Comparison of ENCODE assay signal across 11 mouse cellular contexts in genomic region chr5:31136730-31137424, GRCm38 (mm10). TPM values are rescaled to one million over a fixed set of nuclear protein-coding genes. Genes with fewer than 3 reads are reported as not detected.
DNase-seq lines count a peak whose midpoint lies in the region; ATAC-seq and TF ChIP-seq lines count a peak whose summit lies in the region.
"Had no signal": no experiment of that assay in that cellular context is flagged by ENCODE, and none has a peak within 500 bp of the region (broad histone marks: within the 10 kb centered on the region; RNA-seq: fewer than 3 reads in every experiment).

No protein-coding gene starts in this region.

- no peaks in the 10 kb centered on the region for H3K9me3 ChIP-seq in kidney, postnatal 0 days (replicated peaks; ENCODE audit: low read length)
- no peaks in the 10 kb centered on the region for H3K9me3 ChIP-seq in embryonic facial prominence, embryonic 10.5 days
- no peaks in the 10 kb centered on the region for H3K9me3 ChIP-seq in hindbrain, embryonic 14.5 days (ENCODE audit: control insufficient read depth, low read length)

- TF ChIP-seq POLR2A in cerebellum, adult 2 months (IDR thresholded peaks at IDR 0.05; ENCODE audit: borderline replicate concordance, insufficient read depth, low read length) = no peak

- TF ChIP-seq CTCF in kidney, postnatal 0 days (IDR thresholded peaks at IDR 0.05; ENCODE audit: low read depth) = no peak
- no peak for TF ChIP-seq CTCF in cerebellum, adult 2 months (IDR thresholded peaks at IDR 0.05; ENCODE audit: borderline replicate concordance, insufficient read depth, low read depth, low read length)

- no peak overlapping the region for H3K27ac ChIP-seq in kidney, postnatal 0 days
- no peak overlapping the region for H3K27ac ChIP-seq in embryonic facial prominence, embryonic 10.5 days (replicated peaks)
- H3K27ac ChIP-seq in hindbrain, embryonic 14.5 days = no peak overlapping the region
- H3K27ac ChIP-seq in cerebellum, adult 2 months (ENCODE audit: insufficient read depth, low read length) = no peak overlapping the region

- H3K9ac ChIP-seq in kidney, postnatal 0 days (ENCODE audit: low read depth, low read length) = no peak overlapping the region
- H3K9ac ChIP-seq in hindbrain, embryonic 14.5 days = no peak overlapping the region

- H3K4me2 ChIP-seq in kidney, postnatal 0 days (ENCODE audit: low read length) = no peak overlapping the region
- peak overlapping the region; percentile 59 for H3K4me2 ChIP-seq in hindbrain, embryonic 14.5 days (replicated peaks)

- H3K4me3 ChIP-seq in kidney, postnatal 0 days (replicated peaks; ENCODE audit: low read depth, low read length) = peak overlapping the region; percentile 20; the same call in 1 of the 2 replicates
- peak overlapping the region; percentile 47 for H3K4me3 ChIP-seq in embryonic facial prominence, embryonic 10.5 days
- H3K4me3 ChIP-seq in hindbrain, embryonic 14.5 days (replicated peaks; ENCODE audit: low read length) = peak overlapping the region; percentile 28
- no peak overlapping the region for H3K4me3 ChIP-seq in cerebellum, adult 2 months (replicated peaks; ENCODE audit: insufficient read depth, low read depth, low read length)

- no peak for ATAC-seq in kidney, postnatal 0 days (replicated peaks; ENCODE audit: low FRiP score, low read depth)
- ATAC-seq in hindbrain, embryonic 14.5 days (ENCODE audit: low FRiP score) = no peak

- H3K27me3 ChIP-seq in kidney, postnatal 0 days (ENCODE audit: insufficient read depth, low read length) = peaks cover 48% of the 10 kb centered on the region
- peaks cover 74% of the 10 kb centered on the region for H3K27me3 ChIP-seq in embryonic facial prominence, embryonic 10.5 days (replicated peaks; ENCODE audit: low read depth, poor library complexity, severe bottlenecking)
- H3K27me3 ChIP-seq in hindbrain, embryonic 14.5 days (ENCODE audit: control insufficient read depth, insufficient read depth, low read length) = peaks cover 67% of the 10 kb centered on the region
- peaks cover 7% of the 10 kb centered on the region; the same call in 1 of the 2 replicates for H3K27me3 ChIP-seq in cerebellum, adult 2 months (ENCODE audit: control insufficient read depth, insufficient read depth, low read length)

- DNase-seq in kidney, postnatal 0 days (ENCODE audit: low spot score) = no peak
- no peak for DNase-seq in kidney, adult 18-20 months
- DNase-seq in embryonic facial prominence, embryonic 10.5 days (ENCODE audit: low spot score) = no peak
- no peak for DNase-seq in hindbrain, embryonic 14.5 days (ENCODE audit: low spot score)
- DNase-seq in neural tube, embryonic 10.5 days (ENCODE audit: extremely low spot score, low spot score) = peak; percentile 32
- no peak for DNase-seq in cerebellum, adult 2 months
- no peak for DNase-seq in adrenal gland, postnatal 10 days
- no peak for DNase-seq in left cerebral cortex, adult 9 months (ENCODE audit: low spot score in 2 of 2)
- DNase-seq: lung, postnatal 10 days had no signal

- peaks cover 7% of the 10 kb centered on the region; the same call in 1 of the 2 replicates for H3K4me1 ChIP-seq in kidney, postnatal 0 days (replicated peaks; ENCODE audit: insufficient read depth, low read length)
- peaks cover 26% of the 10 kb centered on the region for H3K4me1 ChIP-seq in embryonic facial prominence, embryonic 10.5 days
- no peaks in the 10 kb centered on the region; the same call in none of the 2 replicates for H3K4me1 ChIP-seq in hindbrain, embryonic 14.5 days (replicated peaks; ENCODE audit: control insufficient read depth, insufficient read depth, low read length)
- H3K4me1 ChIP-seq in cerebellum, adult 2 months (ENCODE audit: control insufficient read depth, insufficient read depth, low read length) = no peaks in the 10 kb centered on the region

- 1% methylated on average over 33 of the region's 33 CpGs for WGBS in kidney, postnatal 0 days
- under 1% methylated on average over 33 of the region's 33 CpGs for WGBS in embryonic facial prominence, embryonic 10.5 days
- under 1% methylated on average over 33 of the region's 33 CpGs for WGBS in hindbrain, embryonic 14.5 days
- WGBS in cerebellum, adult 2 months = under 1% methylated on average over 33 of the region's 33 CpGs

- no peaks in the 10 kb centered on the region for H3K36me3 ChIP-seq in kidney, postnatal 0 days (ENCODE audit: insufficient read depth, low read length)
- peaks cover 8% of the 10 kb centered on the region for H3K36me3 ChIP-seq in embryonic facial prominence, embryonic 10.5 days (replicated peaks)
- 0 out of 2 replicates have a peak, but pooled peaks cover 10% of the 10 kb centered on the region for H3K36me3 ChIP-seq in hindbrain, embryonic 14.5 days (replicated peaks; ENCODE audit: control insufficient read depth, insufficient read depth)

RNA-seq across cellular contexts. Expression of gene Ucn, which starts 1.8 kb away (rescaled TPM):
- 0.31 TPM in 1 of 2 replicates, not detected in the other for polyA plus RNA-seq in kidney, postnatal 0 days (2015; fragmentation: Nextera tagmentation; extraction: Ambion mirVana)
- not detected in 2 replicates for polyA plus RNA-seq in embryonic facial prominence, embryonic 10.5 days (2016; fragmentation: Nextera tagmentation; extraction: Ambion mirVana)
- not detected in 2 replicates for polyA plus RNA-seq in hindbrain, embryonic 14.5 days (2014; fragmentation: Nextera tagmentation; extraction: Ambion mirVana)
- 1.2 TPM in 1 of 2 replicates, not detected in the other for polyA plus RNA-seq in cerebellum, adult 2 months (2012; rRNA removed)
- total RNA-seq in adrenal gland, postnatal 10 days (2021) = not detected
- total RNA-seq: layer of hippocampus, postnatal 25 days had no signal
- polyA plus RNA-seq: brain, embryonic 14.5 days had no signal

RNA-seq across cellular contexts. Expression of gene Mpv17, which starts 17.2 kb away (rescaled TPM):
- polyA plus RNA-seq in kidney, postnatal 0 days (2015; fragmentation: Nextera tagmentation; extraction: Ambion mirVana) = 45.3 and 56.0 TPM in 2 replicates
- polyA plus RNA-seq in embryonic facial prominence, embryonic 10.5 days (2016; fragmentation: Nextera tagmentation; extraction: Ambion mirVana) = 63.5 and 70.1 TPM in 2 replicates
- polyA plus RNA-seq in hindbrain, embryonic 14.5 days (2014; fragmentation: Nextera tagmentation; extraction: Ambion mirVana) = 49.5 and 50.3 TPM in 2 replicates
- polyA plus RNA-seq in cerebellum, adult 2 months (2012; rRNA removed) = 91.1 and 91.7 TPM in 2 replicates
- total RNA-seq in adrenal gland, postnatal 10 days (2021) = 10 to 100 TPM; 42.3 to 46.1 TPM

RNA-seq across cellular contexts. Expression of gene Trim54, which starts 20.4 kb away (rescaled TPM):
- polyA plus RNA-seq in kidney, postnatal 0 days (2015; fragmentation: Nextera tagmentation; extraction: Ambion mirVana) = not detected in 2 replicates
- not detected in 2 replicates for polyA plus RNA-seq in embryonic facial prominence, embryonic 10.5 days (2016; fragmentation: Nextera tagmentation; extraction: Ambion mirVana)
- not detected in 2 replicates for polyA plus RNA-seq in hindbrain, embryonic 14.5 days (2014; fragmentation: Nextera tagmentation; extraction: Ambion mirVana)
- not detected in 2 replicates for polyA plus RNA-seq in cerebellum, adult 2 months (2012; rRNA removed)
- 10 to 100 TPM in 1 of 2 experiments, 1 to 10 TPM in 1; 3.3 to 16.1 TPM for total RNA-seq in adrenal gland, postnatal 10 days (2021)
- total RNA-seq: layer of hippocampus, postnatal 25 days had no signal

RNA-seq across cellular contexts. Expression of gene Slc30a3, which starts 28.8 kb away (rescaled TPM):
- 1.1 TPM in 2 replicates for polyA plus RNA-seq in kidney, postnatal 0 days (2015; fragmentation: Nextera tagmentation; extraction: Ambion mirVana)
- polyA plus RNA-seq in embryonic facial prominence, embryonic 10.5 days (2016; fragmentation: Nextera tagmentation; extraction: Ambion mirVana) = 0.59 and 0.85 TPM in 2 replicates
- polyA plus RNA-seq in hindbrain, embryonic 14.5 days (2014; fragmentation: Nextera tagmentation; extraction: Ambion mirVana) = 34.8 and 35.7 TPM in 2 replicates
- polyA plus RNA-seq in cerebellum, adult 2 months (2012; rRNA removed) = 19.7 and 23.5 TPM in 2 replicates
- under 1 TPM; 0.60 to 0.76 TPM for total RNA-seq in adrenal gland, postnatal 10 days (2021)

RNA-seq across cellular contexts. Expression of gene Dnajc5g, which starts 30.8 kb away (rescaled TPM):
- not detected in 2 replicates for polyA plus RNA-seq in kidney, postnatal 0 days (2015; fragmentation: Nextera tagmentation; extraction: Ambion mirVana)
- polyA plus RNA-seq in embryonic facial prominence, embryonic 10.5 days (2016; fragmentation: Nextera tagmentation; extraction: Ambion mirVana) = not detected in 2 replicates
- polyA plus RNA-seq in hindbrain, embryonic 14.5 days (2014; fragmentation: Nextera tagmentation; extraction: Ambion mirVana) = not detected in 2 replicates
- not detected in 2 replicates for polyA plus RNA-seq in cerebellum, adult 2 months (2012; rRNA removed)
- total RNA-seq in adrenal gland, postnatal 10 days (2021) = not detected
- total RNA-seq: layer of hippocampus, postnatal 25 days had no signal
- polyA plus RNA-seq: brain, embryonic 14.5 days had no signal
